Mouse (Mus musculus) heart, embryonic 15.5 days (tissue): ENCODE results near the gene Rora. TPM values are rescaled to one million over a fixed set of nuclear protein-coding genes. Genes with fewer than 3 reads are reported as not detected.

Experiments
- ATAC-seq: fragments of 200-750 bp; cut with Nextera tagmentation; replicated peaks from 2 replicates; pipeline ENCODE4 v1.8.0; 2017; ENCODE audit warnings: low read depth, moderate TSS enrichment; ENCODE audit not compliant: insufficient number of reproducible peaks, insufficient read depth, low FRiP score
- H3K27ac ChIP-seq: fragments of 300-500 bp; sonication (generic); 2 replicates; pipeline ENCODE4 v1.5.1; 2015; ENCODE audit warnings: mild to moderate bottlenecking, inconsistent platforms
- H3K27me3 ChIP-seq: fragments of 300-500 bp; sonication (generic); 2 replicates; pipeline ENCODE4 v1.6.1; 2015; ENCODE audit warnings: inconsistent platforms
- H3K36me3 ChIP-seq: fragments of 300-500 bp; sonication (generic); 2 replicates; pipeline ENCODE4 v1.6.1; 2015; ENCODE audit warnings: mild to moderate bottlenecking, inconsistent platforms
- H3K4me1 ChIP-seq: fragments of 300-500 bp; sonication (generic); replicated peaks from 2 replicates; pipeline ENCODE4 v1.6.1; 2015; ENCODE audit warnings: inconsistent platforms
- H3K4me2 ChIP-seq: fragments of 300-500 bp; sonication (generic); 2 replicates; pipeline ENCODE4 v1.6.1; 2015; ENCODE audit warnings: inconsistent platforms, mild to moderate bottlenecking, moderate library complexity
- H3K4me3 ChIP-seq: fragments of 300-500 bp; sonication (generic); 2 replicates; pipeline ENCODE4 v1.5.1; 2015; ENCODE audit warnings: mild to moderate bottlenecking, inconsistent platforms
- H3K9ac ChIP-seq: fragments of 300-500 bp; sonication (generic); 2 replicates; pipeline ENCODE4 v1.6.1; 2015; ENCODE audit warnings: mild to moderate bottlenecking, inconsistent platforms
- H3K9me3 ChIP-seq: fragments of 300-500 bp; sonication (generic); replicated peaks from 2 replicates; pipeline ENCODE4 v1.6.1; 2016; ENCODE audit warnings: inconsistent platforms
- WGBS: fragments of 180-500 bp; shearing (Covaris S2); methylation state at CpG from one replicate; pipeline ENCODE4 v1.1.7; 2015; ENCODE audit warnings: mixed read lengths; 5-methylcytosine and 5-hydroxymethylcytosine counted together
- polyA plus RNA-seq: library from polyadenylated mRNA; unstranded; fragments of >200 nt; fragmentation: Nextera tagmentation; extraction: Ambion mirVana; gene quantifications from 2 replicates; pipeline ENCODE4 v1.2.1, GENCODE M21; 2015

The Rora gene
- polyA plus RNA-seq, 1 experiment from 2014 or later: 7.3 TPM

GRCm38 (mm10) chr9:69320635-69321027 is 667.0 kb downstream of the Rora start:
- Histone ChIP-seq H3K27me3 (no peaks in the 10 kb centered on the region), H3K9ac (no peak overlapping the region), H3K27ac (no peak overlapping the region), H3K4me1 (peaks cover 23% of the 10 kb centered on the region), H3K36me3 (no peaks in the 10 kb centered on the region), H3K4me2 (no peak overlapping the region), H3K9me3 (no peaks in the 10 kb centered on the region), H3K4me3 (no peak overlapping the region)
- WGBS: 50% methylated on average over 3 of the region's 3 CpGs
- no peak for ATAC-seq

GRCm38 (mm10) chr9:69321956-69322355 is 668.4 kb downstream of the Rora start:
- H3K9me3 ChIP-seq: no peaks in the 10 kb centered on the region
- no peak for ATAC-seq
- peaks cover 28% of the 10 kb centered on the region for H3K4me1 ChIP-seq
- H3K4me3 ChIP-seq: no peak overlapping the region
- H3K9ac ChIP-seq: no peak overlapping the region
- WGBS: 91% methylated on average over 1 of the region's 1 CpGs
- no peaks in the 10 kb centered on the region for H3K36me3 ChIP-seq
- no peak overlapping the region for H3K4me2 ChIP-seq
- no peak overlapping the region for H3K27ac ChIP-seq
- no peaks in the 10 kb centered on the region for H3K27me3 ChIP-seq

- Histone ChIP-seq H3K4me1 (peaks cover 24% of the 10 kb centered on the region), H3K36me3 (no peaks in the 10 kb centered on the region), H3K9ac (no peak overlapping the region), H3K4me3 (no peak overlapping the region), H3K9me3 (no peaks in the 10 kb centered on the region), H3K4me2 (0 out of 2 replicates have a peak overlapping the region, but pooled peaks have one; percentile 5), H3K27me3 (no peaks in the 10 kb centered on the region), H3K27ac (no peak overlapping the region)
- no peak for ATAC-seq
- WGBS: 46% methylated on average over 8 of the region's 8 CpGs
These were observed 670.2 kb downstream of the Rora start for GRCm38 (mm10) chr9:69323831-69324230.

- Histone ChIP-seq H3K36me3 (no peaks in the 10 kb centered on the region), H3K4me2 (no peak overlapping the region), H3K27me3 (no peaks in the 10 kb centered on the region), H3K9me3 (no peaks in the 10 kb centered on the region), H3K4me1 (peaks cover 21% of the 10 kb centered on the region), H3K27ac (no peak overlapping the region), H3K9ac (no peak overlapping the region), H3K4me3 (no peak overlapping the region)
- WGBS: 79% methylated on average over 9 of the region's 9 CpGs
- ATAC-seq: no peak
These were observed 673.5 kb downstream of the Rora start for GRCm38 (mm10) chr9:69327077-69327476.

GRCm38 (mm10) chr9:69327591-69327990 is 674.0 kb downstream of the Rora start:
- H3K4me3 ChIP-seq: no peak overlapping the region
- no peak for ATAC-seq
- no peaks in the 10 kb centered on the region for H3K9me3 ChIP-seq
- no peak overlapping the region for H3K4me2 ChIP-seq
- H3K27me3 ChIP-seq: no peaks in the 10 kb centered on the region
- H3K4me1 ChIP-seq: peaks cover 21% of the 10 kb centered on the region
- no peak overlapping the region for H3K9ac ChIP-seq
- WGBS: 88% methylated on average over 7 of the region's 7 CpGs
- H3K27ac ChIP-seq: no peak overlapping the region
- H3K36me3 ChIP-seq: no peaks in the 10 kb centered on the region

GRCm38 (mm10) chr9:69331790-69332189 is 678.2 kb downstream of the Rora start:
- no peaks in the 10 kb centered on the region for H3K9me3 ChIP-seq
- peaks cover 13% of the 10 kb centered on the region for H3K4me1 ChIP-seq
- ATAC-seq: no peak
- no peak overlapping the region for H3K4me2 ChIP-seq
- no peak overlapping the region for H3K27ac ChIP-seq
- H3K4me3 ChIP-seq: no peak overlapping the region
- WGBS: 88% methylated on average over 3 of the region's 3 CpGs
- H3K27me3 ChIP-seq: no peaks in the 10 kb centered on the region
- H3K9ac ChIP-seq: no peak overlapping the region
- H3K36me3 ChIP-seq: no peaks in the 10 kb centered on the region

GRCm38 (mm10) chr9:69332802-69333568 is 679.4 kb downstream of the Rora start:
- no peak overlapping the region for H3K4me2 ChIP-seq
- H3K27ac ChIP-seq: no peak overlapping the region
- peaks cover 18% of the 10 kb centered on the region for H3K4me1 ChIP-seq
- ATAC-seq: no peak
- 80% methylated on average over 14 of the region's 14 CpGs for WGBS
- no peak overlapping the region for H3K9ac ChIP-seq
- H3K27me3 ChIP-seq: no peaks in the 10 kb centered on the region
- no peaks in the 10 kb centered on the region for H3K36me3 ChIP-seq
- H3K9me3 ChIP-seq: no peaks in the 10 kb centered on the region
- no peak overlapping the region for H3K4me3 ChIP-seq

- Histone ChIP-seq H3K9ac (no peak overlapping the region), H3K9me3 (no peaks in the 10 kb centered on the region), H3K4me3 (no peak overlapping the region), H3K4me1 (peaks cover 20% of the 10 kb centered on the region), H3K27me3 (no peaks in the 10 kb centered on the region), H3K4me2 (no peak overlapping the region), H3K27ac (no peak overlapping the region), H3K36me3 (no peaks in the 10 kb centered on the region)
- no peak for ATAC-seq
- 70% methylated on average over 4 of the region's 4 CpGs for WGBS
These were observed 680.1 kb downstream of the Rora start for GRCm38 (mm10) chr9:69333654-69334053.

GRCm38 (mm10) chr9:69334106-69334505 is 680.5 kb downstream of the Rora start:
- Histone ChIP-seq H3K27me3 (no peaks in the 10 kb centered on the region), H3K4me3 (no peak overlapping the region), H3K9ac (no peak overlapping the region), H3K4me1 (peaks cover 20% of the 10 kb centered on the region), H3K9me3 (no peaks in the 10 kb centered on the region), H3K36me3 (no peaks in the 10 kb centered on the region), H3K4me2 (no peak overlapping the region; the same call in 1 of the 2 replicates), H3K27ac (no peak overlapping the region)
- 43% methylated on average over 8 of the region's 8 CpGs for WGBS
- no peak for ATAC-seq

- H3K9ac ChIP-seq: no peak overlapping the region
- no peak overlapping the region for H3K27ac ChIP-seq
- H3K27me3 ChIP-seq: no peaks in the 10 kb centered on the region
- peaks cover 20% of the 10 kb centered on the region for H3K4me1 ChIP-seq
- H3K4me3 ChIP-seq: no peak overlapping the region
- no peaks in the 10 kb centered on the region for H3K9me3 ChIP-seq
- 68% methylated on average over 6 of the region's 6 CpGs for WGBS
- no peaks in the 10 kb centered on the region for H3K36me3 ChIP-seq
- ATAC-seq: no peak
- no peak overlapping the region for H3K4me2 ChIP-seq
These were observed 682.5 kb downstream of the Rora start for GRCm38 (mm10) chr9:69336063-69336462.

- ATAC-seq: no peak
- Histone ChIP-seq H3K9me3 (no peaks in the 10 kb centered on the region), H3K4me1 (peaks cover 13% of the 10 kb centered on the region; the same call in 1 of the 2 replicates), H3K4me3 (no peak overlapping the region), H3K27ac (no peak overlapping the region), H3K4me2 (no peak overlapping the region), H3K36me3 (no peaks in the 10 kb centered on the region), H3K9ac (no peak overlapping the region), H3K27me3 (no peaks in the 10 kb centered on the region)
- WGBS: 79% methylated on average over 7 of the region's 7 CpGs
These were observed 685.6 kb downstream of the Rora start for GRCm38 (mm10) chr9:69339199-69339598.

GRCm38 (mm10) chr9:69339829-69340228 is 686.2 kb downstream of the Rora start:
- Histone ChIP-seq H3K9me3 (no peaks in the 10 kb centered on the region), H3K4me1 (peaks cover 9% of the 10 kb centered on the region; the same call in 1 of the 2 replicates), H3K9ac (no peak overlapping the region), H3K4me3 (no peak overlapping the region), H3K27ac (no peak overlapping the region), H3K36me3 (no peaks in the 10 kb centered on the region), H3K27me3 (no peaks in the 10 kb centered on the region), H3K4me2 (no peak overlapping the region)
- WGBS: 70% methylated on average over 6 of the region's 6 CpGs
- no peak for ATAC-seq
